In genomic region chr2:92973646-92974045, GRCm38 (mm10) we compare ENCODE assay signal across 31 mouse cellular contexts. TPM values are rescaled to one million over a fixed set of nuclear protein-coding genes. Genes with fewer than 3 reads are reported as not detected.
A peak's percentile ranks its signal among the peaks of the same experiment; 100 is the strongest.
DNase-seq lines count a peak whose midpoint lies in the region; ATAC-seq and TF ChIP-seq lines count a peak whose summit lies in the region.
"Had no signal": no experiment of that assay in that cellular context is flagged by ENCODE, and none has a peak within 500 bp of the region (broad histone marks: within the 10 kb centered on the region; RNA-seq: fewer than 3 reads in every experiment).

No protein-coding gene starts in this region.

- TF ChIP-seq POLR2A in ES-Bruce4 (IDR thresholded peaks at IDR 0.05; ENCODE audit: insufficient read depth, low read length): no peak
- no peak for TF ChIP-seq POLR2A in kidney, adult 2 months (IDR thresholded peaks at IDR 0.05; ENCODE audit: low read depth, low read length)

- no peak for DNase-seq in G1E (ENCODE audit: low spot score)
- peak; percentile 44 for DNase-seq in testis, postnatal 14 days (ENCODE audit: low spot score)
- no peak for DNase-seq in kidney, adult 2 months
- DNase-seq in gastrocnemius, postnatal 36 days: no peak
- DNase-seq: adrenal gland, adult 8-10 months; adrenal gland, postnatal 25 days; cerebellum, adult 11-12 months; cerebellum, adult 9-10 months; cerebellum, postnatal 25 days; gastrocnemius, postnatal 10 days; heart, adult 18-20 months; heart, postnatal 10 days; heart, postnatal 36 days; kidney, adult 11 months had no signal

- no peak overlapping the region for H3K27ac ChIP-seq in ES-Bruce4 (ENCODE audit: insufficient read depth, low read length)
- H3K27ac ChIP-seq in kidney, adult 2 months (ENCODE audit: insufficient read depth, low read depth, low read length): no peak overlapping the region
- H3K27ac ChIP-seq: embryonic facial prominence, embryonic 10.5 days; embryonic facial prominence, embryonic 13.5 days; forebrain, embryonic 12.5 days; forebrain, embryonic 15.5 days; heart, embryonic 15.5 days; hindbrain, embryonic 10.5 days; hindbrain, embryonic 13.5 days; intestine, embryonic 15.5 days had no signal

- H3K9ac ChIP-seq in ES-Bruce4 (ENCODE audit: low read depth, poor library complexity, severe bottlenecking): no peak overlapping the region
- H3K9ac ChIP-seq: embryonic facial prominence, embryonic 13.5 days; forebrain, embryonic 12.5 days; forebrain, embryonic 15.5 days; heart, embryonic 12.5 days; heart, embryonic 15.5 days; hindbrain, embryonic 13.5 days; intestine, embryonic 15.5 days had no signal

- TF ChIP-seq EP300 in ES-Bruce4 (IDR thresholded peaks at IDR 0.05; ENCODE audit: insufficient read depth, low read depth, low read length): no peak

- intact Hi-C loops in gastrocnemius, postnatal 36 days (cut with DNase I): no loop called here

- WGBS in kidney, adult 2 months: 96% methylated on average over 20 of the region's 20 CpGs

- peaks cover 45% of the 10 kb centered on the region for H3K4me1 ChIP-seq in E14TG2a.4 (replicated peaks; ENCODE audit: low read depth, low read length)
- H3K4me1 ChIP-seq in ES-Bruce4 (ENCODE audit: control insufficient read depth, insufficient read depth, low read length): peaks cover 1% of the 10 kb centered on the region
- peaks cover 53% of the 10 kb centered on the region for H3K4me1 ChIP-seq in G1E (ENCODE audit: insufficient read depth, low read depth, low read length)
- H3K4me1 ChIP-seq in kidney, adult 2 months (ENCODE audit: control insufficient read depth, insufficient read depth, low read length): no peaks in the 10 kb centered on the region
- H3K4me1 ChIP-seq: embryonic facial prominence, embryonic 13.5 days; forebrain, embryonic 12.5 days; forebrain, embryonic 15.5 days; heart, embryonic 12.5 days; heart, embryonic 15.5 days; hindbrain, embryonic 13.5 days; intestine, embryonic 15.5 days had no signal

- H3K4me3 ChIP-seq in E14TG2a.4 (replicated peaks; ENCODE audit: low read length) (peak overlapping the region; percentile 68), ES-Bruce4 (ENCODE audit: low read depth, low read length) (peak overlapping the region; percentile 7), G1E (ENCODE audit: low read depth, low read length) (peak overlapping the region; percentile 18; the same call in 1 of the 2 replicates)
- H3K4me3 ChIP-seq in kidney, adult 2 months (ENCODE audit: insufficient read depth, low read depth, low read length): no peak overlapping the region
- H3K4me3 ChIP-seq: embryonic facial prominence, embryonic 10.5 days; embryonic facial prominence, embryonic 13.5 days; erythroblast, embryonic 14.5 days; forebrain, embryonic 12.5 days; forebrain, embryonic 15.5 days; heart, embryonic 12.5 days; heart, embryonic 15.5 days; hindbrain, embryonic 10.5 days; hindbrain, embryonic 13.5 days; intestine, embryonic 15.5 days had no signal

- no peak for ATAC-seq in G1E (ENCODE audit: extremely low read depth, insufficient number of reproducible peaks, low FRiP score, poor library complexity, severe bottlenecking)
- ATAC-seq: activated CD4-positive, CD25-positive, alpha-beta regulatory T cell, adult 4 months; CD4-positive, CD25-positive, alpha-beta regulatory T cell, adult 4 months; forebrain, embryonic 15.5 days; hindbrain, embryonic 16.5 days; intestine, embryonic 15.5 days; Patski had no signal

- no peaks in the 10 kb centered on the region for H3K36me3 ChIP-seq in E14TG2a.4 (ENCODE audit: insufficient read depth, low read length)
- no peaks in the 10 kb centered on the region for H3K36me3 ChIP-seq in ES-Bruce4 (ENCODE audit: control insufficient read depth, insufficient read depth, low read length, poor library complexity, severe bottlenecking)
- peaks cover 82% of the 10 kb centered on the region for H3K36me3 ChIP-seq in G1E (replicated peaks)
- no peaks in the 10 kb centered on the region for H3K36me3 ChIP-seq in kidney, adult 2 months (ENCODE audit: control insufficient read depth, insufficient read depth, low read length)

- H3K9me3 ChIP-seq in E14TG2a.4 (ENCODE audit: low read length): no peaks in the 10 kb centered on the region
- no peaks in the 10 kb centered on the region for H3K9me3 ChIP-seq in ES-Bruce4 (replicated peaks; ENCODE audit: control insufficient read depth, insufficient read depth, low read length, poor library complexity, severe bottlenecking)
- peaks cover 18% of the 10 kb centered on the region for H3K9me3 ChIP-seq in G1E (replicated peaks)
- H3K9me3 ChIP-seq: embryonic facial prominence, embryonic 10.5 days; embryonic facial prominence, embryonic 13.5 days; forebrain, embryonic 12.5 days; forebrain, embryonic 15.5 days; heart, embryonic 12.5 days; heart, embryonic 15.5 days; hindbrain, embryonic 13.5 days had no signal

- TF ChIP-seq CTCF in E14TG2a.4 (conservative IDR thresholded peaks at IDR 0.05; ENCODE audit: low read length) (no peak), ES-Bruce4 (IDR thresholded peaks at IDR 0.05; ENCODE audit: low read depth, low read length) (no peak), G1E (IDR thresholded peaks at IDR 0.05; ENCODE audit: low read depth, low read length) (no peak)
- TF ChIP-seq CTCF in kidney, adult 2 months (conservative IDR thresholded peaks at IDR 0.05; ENCODE audit: insufficient read depth, insufficient read length, low read depth, low read length): no peak

- H3K27me3 ChIP-seq in E14TG2a.4 (ENCODE audit: insufficient read depth, low read length): peaks cover 37% of the 10 kb centered on the region
- H3K27me3 ChIP-seq in ES-Bruce4 (ENCODE audit: control insufficient read depth, insufficient read depth, low read length, poor library complexity, severe bottlenecking): no peaks in the 10 kb centered on the region
- H3K27me3 ChIP-seq in G1E (ENCODE audit: insufficient read depth, low read length): no peaks in the 10 kb centered on the region
- H3K27me3 ChIP-seq in kidney, adult 2 months (replicated peaks; ENCODE audit: control insufficient read depth, insufficient read depth, low read length): no peaks in the 10 kb centered on the region
- H3K27me3 ChIP-seq: embryonic facial prominence, embryonic 13.5 days; forebrain, embryonic 12.5 days; forebrain, embryonic 15.5 days; heart, embryonic 12.5 days; heart, embryonic 15.5 days; hindbrain, embryonic 13.5 days; intestine, embryonic 15.5 days; Patski had no signal

RNA-seq across cellular contexts. Expression of gene Syt13, which starts 58.7 kb away (rescaled TPM):
- polyA plus RNA-seq in ES-Bruce4 (2011; ENCODE audit: insufficient read depth, insufficient read length, low read depth, missing spikeins) (11.2 and 11.8 TPM in 2 replicates), G1E (2012) (not detected in 2 replicates)
- total RNA-seq in G1E (2014; fragmentation: Nextera tagmentation) (not detected in 2 replicates), G1E (2017) (0.05 and 0.06 TPM in 2 replicates)
- 1.6 and 2.0 TPM in 2 replicates for polyA plus RNA-seq in kidney, adult 2 months (2012; rRNA removed)
- total RNA-seq in gastrocnemius, postnatal 36 days (2021): under 1 TPM in 1 of 2 experiments, not detected in 1; 0.20 TPM
- total RNA-seq: common myeloid progenitor, adult 5-6 weeks had no signal
- polyA plus RNA-seq: activated CD4-positive, CD25-positive, alpha-beta regulatory T cell, adult 4 months; CD4-positive, CD25-positive, alpha-beta regulatory T cell, adult 4 months; erythroblast, embryonic 14.5 days had no signal
